Mouse (Mus musculus) megakaryocyte, embryonic 14.5 days (primary cell): ENCODE data around the gene Pfkfb2.

Source experiments
- FLI1 ChIP-seq: IDR thresholded peaks from 2 replicates; pipeline ENCODE4 v1.6.1; 2012; ENCODE audit warnings: low read length, inconsistent platforms, mixed read lengths
- GATA1 ChIP-seq: IDR thresholded peaks from 3 replicates; pipeline ENCODE4 v1.6.1; 2012; ENCODE audit warnings: mixed read lengths, low read length, inconsistent platforms, borderline replicate concordance

GRCm38 (mm10) chr1:130724206-130724605 is 4.8 kb downstream of the Pfkfb2 start:
- TF ChIP-seq GATA1 (no peak), FLI1 (no peak)
